Mouse (Mus musculus) kidney, adult 9 months (tissue): ENCODE data around the gene Lpcat1.

ENCODE experiments used
- DNase-seq: peaks from one replicate; pipeline ENCODE4 v3.0.0; 2022

Lpcat1 gene

GRCm38 (mm10) chr13:73447478-73447877 lies 19.5 kb upstream of the Lpcat1 start:
- DNase-seq: no peak

DNA sequence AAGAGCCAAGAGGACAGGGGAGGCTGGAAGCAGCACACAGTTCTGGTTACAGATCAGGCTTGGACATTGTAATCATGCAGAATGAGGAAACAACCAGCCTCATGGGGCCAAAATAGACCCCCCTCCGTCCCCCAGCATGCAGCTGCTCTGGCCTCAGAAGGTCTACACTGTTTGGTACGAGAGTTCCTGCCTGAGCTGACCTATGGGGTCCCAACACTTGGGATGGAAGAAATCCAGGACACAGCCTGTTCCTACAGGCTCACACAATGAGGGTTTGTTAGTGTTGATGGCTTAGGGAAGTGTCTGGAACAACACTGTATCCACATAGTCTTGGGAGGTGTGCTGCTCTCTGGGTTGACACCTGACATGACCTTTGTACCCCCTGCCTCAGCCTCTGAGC lies 18.8 kb upstream of the Lpcat1 start:
- DNase-seq: no peak

DNA sequence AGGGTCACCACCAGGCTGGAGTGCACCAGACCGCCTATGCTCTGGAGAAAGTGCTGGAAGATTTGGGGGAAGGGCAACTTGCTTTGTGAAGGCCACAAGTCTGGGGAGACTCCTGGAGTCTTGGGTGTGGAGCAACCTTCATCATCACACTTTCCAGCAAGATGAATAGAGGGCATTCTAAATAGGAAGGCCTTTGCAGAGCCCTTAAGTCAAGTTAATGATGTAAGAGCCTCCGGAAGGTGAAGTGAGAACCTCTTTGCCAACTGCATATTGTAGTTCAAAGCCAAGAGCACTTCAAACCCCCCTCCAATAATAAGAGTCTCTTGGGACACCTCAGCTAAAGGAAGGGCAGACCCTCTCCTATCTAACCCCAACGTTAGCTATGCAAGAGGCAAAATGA lies 18.3 kb upstream of the Lpcat1 start:
- no peak for DNase-seq

- DNase-seq: no peak
These were observed 13.3 kb upstream of the Lpcat1 start for GRCm38 (mm10) chr13:73453503-73454217.

- DNase-seq: no peak
These were observed 11.7 kb upstream of the Lpcat1 start for GRCm38 (mm10) chr13:73455328-73455727.

DNA sequence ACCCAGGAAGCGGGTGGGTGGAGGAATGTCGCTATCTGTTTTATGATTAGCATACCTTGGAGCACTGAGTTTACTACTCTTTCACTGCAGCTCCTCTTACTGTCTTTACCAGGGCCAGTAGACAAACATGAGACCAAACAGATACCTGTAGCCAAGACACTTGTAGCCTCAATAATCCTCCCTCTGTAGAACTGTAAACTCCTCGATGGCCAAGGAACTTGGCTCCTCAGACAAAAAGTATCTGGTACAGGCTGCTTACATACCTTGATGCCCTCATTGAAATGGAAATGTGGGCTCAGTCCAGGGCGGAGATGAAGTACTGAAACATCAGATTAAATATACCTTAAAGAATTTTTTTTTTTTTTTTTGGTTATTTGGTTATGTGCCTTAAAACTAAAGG lies 9.7 kb upstream of the Lpcat1 start:
- DNase-seq: no peak

GRCm38 (mm10) chr13:73457741-73458140 lies 9.3 kb upstream of the Lpcat1 start:
- no peak for DNase-seq

- DNase-seq: no peak
These were observed 8.3 kb upstream of the Lpcat1 start for GRCm38 (mm10) chr13:73458719-73459118.

GRCm38 (mm10) chr13:73459189-73459850 lies 7.7 kb upstream of the Lpcat1 start:
- no peak for DNase-seq

DNA sequence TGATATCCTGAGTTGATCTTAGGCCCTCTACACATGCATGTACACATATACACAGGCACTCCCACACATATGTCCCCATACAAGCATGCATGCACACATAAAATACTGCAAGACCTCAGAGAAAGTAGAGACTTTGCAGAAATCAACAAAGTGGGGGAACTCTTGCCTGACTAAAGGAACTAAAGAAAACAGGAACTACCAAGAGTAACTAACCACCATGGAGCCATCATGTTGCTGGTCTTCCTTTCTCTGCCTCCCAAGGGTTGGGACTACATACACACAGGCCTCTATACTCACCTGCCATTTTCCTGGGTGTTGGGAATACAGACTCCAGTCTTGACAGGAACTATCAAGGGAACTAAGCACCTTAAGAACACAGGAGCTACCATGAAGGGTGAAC lies 5.4 kb upstream of the Lpcat1 start:
- DNase-seq: no peak

GRCm38 (mm10) chr13:73465156-73465555 lies 1.8 kb upstream of the Lpcat1 start:
- peak; percentile 13 for DNase-seq

DNA sequence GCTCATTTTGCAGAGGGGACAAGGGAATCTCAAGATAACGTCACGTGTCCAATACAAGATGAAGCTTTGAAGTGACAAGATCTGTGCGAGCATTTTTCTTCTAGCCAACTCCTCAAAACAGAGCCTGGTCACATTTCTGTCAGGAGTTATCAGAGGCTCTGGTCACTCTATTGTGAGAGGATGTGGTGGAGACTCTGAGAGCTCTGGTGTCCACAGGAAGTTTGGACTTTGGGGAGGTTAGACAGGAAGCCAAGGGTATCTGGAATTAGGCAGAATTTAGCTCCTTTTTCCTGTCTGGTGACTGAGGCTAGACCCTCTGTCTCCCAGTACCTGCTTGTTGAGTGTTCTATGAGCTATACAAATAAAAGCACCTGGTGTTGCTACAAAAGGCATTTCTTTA lies 586 bp upstream of the Lpcat1 start:
- peak; percentile 25 for DNase-seq

GRCm38 (mm10) chr13:73467421-73468237 lies 632 bp downstream of the Lpcat1 start:
- peak; percentile 23 for DNase-seq

DNA sequence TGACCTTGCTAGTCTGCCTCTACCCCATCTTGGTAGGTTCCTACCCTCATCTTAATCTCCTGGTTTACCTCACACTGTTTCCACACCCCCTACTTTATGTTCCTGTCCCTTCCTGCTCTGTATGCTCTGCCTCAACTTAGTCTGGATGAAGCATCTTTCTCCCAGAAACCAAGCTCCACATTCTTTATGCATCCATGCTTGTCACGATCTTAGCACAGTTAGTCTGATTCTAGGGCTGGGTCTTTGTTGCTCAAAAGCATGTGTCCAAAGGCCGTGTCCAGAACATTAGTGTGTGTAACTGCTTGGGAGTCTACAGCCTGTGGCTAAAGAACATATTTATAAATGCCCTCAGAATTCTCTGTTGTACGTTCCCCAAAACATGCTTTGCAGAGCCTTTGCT lies 1.8 kb downstream of the Lpcat1 start:
- no peak for DNase-seq

DNA sequence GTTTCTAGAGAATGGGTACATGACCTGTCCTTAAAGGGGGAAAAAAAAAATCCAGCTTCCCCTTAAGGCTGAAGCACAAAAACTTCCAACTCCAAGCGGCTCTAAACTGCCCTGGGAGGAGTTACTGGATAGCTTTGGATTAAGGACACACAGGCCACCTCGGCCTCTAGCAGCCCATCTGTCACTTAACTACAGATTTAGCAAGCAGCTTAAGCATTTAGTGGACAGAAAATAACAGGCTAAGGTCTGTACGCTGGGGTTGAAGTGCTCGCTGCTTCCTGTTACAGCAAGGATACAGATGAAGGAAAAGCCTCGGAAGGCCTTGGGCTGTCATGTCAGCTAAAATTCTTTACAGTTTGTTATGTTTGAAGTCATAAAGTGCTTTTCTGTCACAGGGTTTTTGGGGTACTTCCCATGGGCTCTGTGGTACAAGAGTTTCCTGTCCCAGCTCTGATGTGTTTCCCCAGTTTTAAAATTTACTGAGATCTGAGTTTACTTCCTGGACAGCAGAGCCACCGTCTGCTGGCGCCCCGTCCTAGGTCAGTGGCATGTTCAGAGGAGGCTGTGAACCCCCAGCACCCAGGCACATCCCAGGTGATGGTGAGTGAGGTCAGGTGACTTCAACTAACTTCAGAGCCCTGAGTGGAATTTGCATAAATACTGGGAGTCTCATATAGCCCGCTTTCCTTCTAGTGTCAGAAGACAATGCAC lies 2.4 kb downstream of the Lpcat1 start:
- DNase-seq: no peak

DNA sequence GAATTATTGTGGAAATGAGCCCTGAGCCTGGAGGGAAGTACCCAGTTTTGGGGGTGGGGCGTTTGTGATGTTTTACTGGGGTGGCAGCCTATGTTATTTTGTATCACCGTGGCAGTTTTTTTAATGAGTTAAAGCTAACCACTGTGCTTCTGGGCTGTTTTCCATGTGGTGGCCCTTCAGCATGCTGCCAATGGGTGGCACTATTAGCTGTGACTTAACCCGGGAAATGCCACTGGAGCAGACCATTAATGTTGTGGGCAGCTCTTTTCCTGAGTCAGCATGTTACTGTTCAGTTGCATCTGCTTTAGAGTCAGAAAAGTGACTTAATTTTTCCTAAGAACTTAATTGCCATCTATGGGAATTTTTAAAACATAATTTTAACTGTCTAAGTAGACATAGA lies 5.5 kb downstream of the Lpcat1 start:
- no peak for DNase-seq

DNA sequence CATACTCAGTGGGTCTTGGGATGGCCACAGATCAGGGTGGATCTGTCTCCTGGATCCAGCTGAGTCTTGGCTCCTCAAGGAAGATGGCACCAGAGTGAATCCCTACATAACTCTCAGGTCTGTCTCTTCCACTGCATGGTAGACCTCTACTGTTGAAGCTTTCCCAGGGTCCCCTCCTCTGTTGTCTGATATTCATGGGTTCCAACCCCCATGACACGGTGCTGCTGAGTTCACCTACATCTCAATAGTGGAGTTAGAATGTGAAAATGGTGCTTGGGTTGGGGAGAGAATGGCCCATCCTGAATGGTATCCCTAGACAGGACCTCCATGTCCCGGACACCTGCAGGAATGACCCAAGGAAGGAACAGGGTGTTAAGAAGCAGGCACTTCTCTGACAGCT lies 6.7 kb downstream of the Lpcat1 start:
- DNase-seq: no peak

- DNase-seq: no peak
These were observed 7.2 kb downstream of the Lpcat1 start for GRCm38 (mm10) chr13:73474163-73474562.

- DNase-seq: no peak
These were observed 8.3 kb downstream of the Lpcat1 start for GRCm38 (mm10) chr13:73475058-73475980.

DNA sequence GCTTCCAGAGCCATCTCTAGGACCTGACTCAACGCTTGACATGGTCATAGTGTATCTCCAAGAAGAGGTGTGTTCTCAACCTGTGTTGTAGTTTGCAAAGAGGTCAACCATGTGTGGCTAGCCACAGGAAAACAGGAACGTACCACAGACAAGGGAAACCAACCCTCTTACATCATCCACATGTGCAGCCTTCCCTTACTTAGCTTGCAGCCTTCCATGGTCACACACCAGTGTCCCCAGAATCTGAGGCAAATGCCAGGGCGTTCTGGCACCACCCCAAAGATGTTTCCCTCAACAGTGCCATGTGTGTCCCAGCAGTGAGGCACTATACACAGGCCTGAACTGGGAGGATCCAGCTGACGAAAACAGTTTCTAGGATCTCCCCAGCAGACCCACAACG lies 9.3 kb downstream of the Lpcat1 start:
- DNase-seq: no peak

DNA sequence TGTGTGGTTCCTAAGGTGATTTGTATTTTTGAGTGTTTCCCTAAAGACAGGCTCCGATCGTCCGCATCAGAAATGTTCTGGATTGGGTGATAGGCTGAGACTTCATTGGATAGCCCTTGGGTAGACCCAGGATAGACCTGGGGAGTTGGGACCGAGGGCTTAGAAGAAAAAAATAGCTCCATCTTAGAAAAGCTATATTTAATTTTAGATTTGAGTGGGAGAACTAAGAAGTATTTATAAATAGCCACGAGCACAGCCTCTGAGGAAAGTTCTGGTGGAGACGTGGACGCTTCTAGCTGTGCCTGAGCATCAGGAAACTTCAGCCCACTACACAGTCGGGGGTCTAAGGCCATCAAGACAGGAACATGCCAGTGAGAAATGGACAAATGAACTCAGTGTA lies 9.8 kb downstream of the Lpcat1 start:
- DNase-seq: no peak

DNA sequence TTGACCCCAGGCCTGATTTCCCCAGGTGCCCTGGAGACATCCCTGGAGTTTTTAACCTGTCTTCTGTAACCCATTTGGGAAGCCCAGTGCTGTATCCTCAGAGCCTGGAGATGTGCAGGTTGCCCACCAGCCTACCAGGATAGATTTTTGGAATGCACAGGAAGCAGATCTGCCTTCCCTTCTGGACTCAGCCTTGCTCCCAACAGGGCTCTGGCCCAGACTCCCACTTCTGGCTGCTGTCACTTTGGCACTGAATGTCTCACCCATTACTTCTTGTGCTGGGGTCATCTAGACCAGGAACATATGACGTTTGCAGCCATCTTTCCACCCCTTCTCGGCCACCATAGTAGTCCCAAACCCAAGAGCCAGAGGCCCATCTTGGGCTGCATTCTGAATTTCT lies 10.8 kb downstream of the Lpcat1 start:
- no peak for DNase-seq
